Mouse (Mus musculus): ENCODE data around the gene Sstr3. TPM values are rescaled to one million over a fixed set of nuclear protein-coding genes. Genes with fewer than 3 reads are reported as not detected.

Gene Sstr3
- polyA plus RNA-seq, 1 experiment from 2014 or later, result 0.12 TPM

DNA sequence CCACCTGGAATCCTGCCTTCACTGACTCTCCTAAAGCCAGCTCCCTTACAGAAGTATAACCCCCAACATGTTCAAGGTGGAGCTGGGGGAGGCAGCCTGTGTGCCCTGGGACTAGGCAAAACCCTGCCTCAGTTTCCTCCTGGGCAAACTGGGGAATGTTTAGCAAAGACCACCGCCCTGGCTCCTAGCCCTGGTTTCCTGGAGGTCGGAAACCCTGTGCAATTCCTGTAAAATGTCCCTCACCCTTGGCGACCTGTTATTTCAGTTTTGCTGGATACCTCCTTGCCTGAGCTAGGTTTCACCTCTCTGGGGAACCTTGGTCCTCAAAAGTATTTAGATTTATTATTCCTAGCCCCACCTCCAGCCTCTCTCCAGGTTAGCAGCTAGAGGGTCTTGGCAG lies 14.3 kb downstream of the Sstr3 start:
- Histone ChIP-seq H3K4me3 (ENCODE audit: low read depth, low read length) (no peak overlapping the region), H3K27ac (ENCODE audit: low read length) (peak overlapping the region; percentile 91; the same call in 1 of the 2 replicates), H3K4me2 (replicated peaks; ENCODE audit: low read depth, low read length) (peak overlapping the region; percentile 79; the same call in 1 of the 2 replicates), H3K27me3 (ENCODE audit: control insufficient read depth, insufficient read depth, low read length) (no peaks in the 10 kb centered on the region), H3K36me3 (ENCODE audit: control insufficient read depth, insufficient read depth, low read length) (no peaks in the 10 kb centered on the region), H3K4me1 (ENCODE audit: control insufficient read depth, insufficient read depth, low read length) (peaks cover 27% of the 10 kb centered on the region), H3K9ac (replicated peaks; ENCODE audit: low read depth, low read length) (no peak overlapping the region), H3K9me3 (ENCODE audit: control insufficient read depth, low read depth, low read length) (no peaks in the 10 kb centered on the region)
- no peak for ATAC-seq (ENCODE audit: insufficient number of reproducible peaks, insufficient read depth, low FRiP score, low read depth)
- WGBS, result 75% methylated on average over 3 of the region's 3 CpGs

- no peaks in the 10 kb centered on the region for H3K9me3 ChIP-seq (ENCODE audit: control insufficient read depth, low read depth, low read length)
- no peaks in the 10 kb centered on the region for H3K36me3 ChIP-seq (ENCODE audit: control insufficient read depth, insufficient read depth, low read length)
- peak; percentile 61 for ATAC-seq (ENCODE audit: insufficient number of reproducible peaks, insufficient read depth, low FRiP score, low read depth)
- H3K4me1 ChIP-seq (ENCODE audit: control insufficient read depth, insufficient read depth, low read length), result peaks cover 27% of the 10 kb centered on the region
- WGBS, result 2% methylated on average over 15 of the region's 15 CpGs
- no peaks in the 10 kb centered on the region for H3K27me3 ChIP-seq (ENCODE audit: control insufficient read depth, insufficient read depth, low read length)
- H3K4me3 ChIP-seq (ENCODE audit: low read depth, low read length), result peak overlapping the region; percentile 39
- H3K27ac ChIP-seq (ENCODE audit: low read length), result peak overlapping the region; percentile 91
- H3K9ac ChIP-seq (replicated peaks; ENCODE audit: low read depth, low read length), result peak overlapping the region; percentile 50
- peak overlapping the region; percentile 79 for H3K4me2 ChIP-seq (replicated peaks; ENCODE audit: low read depth, low read length)
Measured at GRCm38 (mm10) chr15:78529428-78529990, 15.0 kb downstream of the Sstr3 start.

DNA sequence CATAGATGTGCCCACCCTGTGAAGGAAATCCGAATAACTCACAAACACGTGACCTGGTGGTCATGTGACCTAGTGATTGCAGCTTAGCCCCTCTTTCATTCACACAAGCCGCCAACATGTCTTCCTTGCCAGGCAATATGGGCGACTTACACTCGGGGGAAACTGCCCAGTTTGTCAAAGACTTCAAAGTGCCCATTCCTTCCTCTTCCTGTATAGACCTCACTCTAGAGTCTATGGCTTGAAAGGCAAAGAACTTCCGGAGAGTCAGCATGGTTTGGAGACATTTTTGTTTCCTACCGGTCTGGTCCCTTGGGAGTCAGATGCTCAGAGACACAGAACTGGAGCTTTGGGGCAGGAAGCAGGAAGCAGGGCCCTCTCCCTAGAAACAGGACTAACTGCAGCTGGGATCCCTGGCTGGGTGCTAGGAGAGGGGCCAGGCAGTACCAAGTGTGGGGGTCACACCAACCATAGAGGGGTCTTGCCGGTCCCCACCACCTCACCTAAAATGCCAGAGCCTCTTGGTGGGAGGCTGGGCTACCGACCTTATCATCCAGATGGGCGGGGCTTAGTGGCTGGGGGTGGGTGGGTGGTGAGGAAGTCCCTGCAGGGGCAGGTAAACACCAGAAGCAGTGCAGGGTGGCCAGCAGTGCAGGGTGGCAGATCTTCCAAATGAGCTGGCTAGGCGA lies 15.6 kb downstream of the Sstr3 start:
- peak overlapping the region; percentile 39 for H3K4me3 ChIP-seq (ENCODE audit: low read depth, low read length)
- no peaks in the 10 kb centered on the region for H3K27me3 ChIP-seq (ENCODE audit: control insufficient read depth, insufficient read depth, low read length)
- ATAC-seq (ENCODE audit: insufficient number of reproducible peaks, insufficient read depth, low FRiP score, low read depth), result peak; percentile 11; the same call in 1 of the 2 replicates
- no peaks in the 10 kb centered on the region for H3K9me3 ChIP-seq (ENCODE audit: control insufficient read depth, low read depth, low read length)
- peaks cover 27% of the 10 kb centered on the region for H3K4me1 ChIP-seq (ENCODE audit: control insufficient read depth, insufficient read depth, low read length)
- H3K36me3 ChIP-seq (ENCODE audit: control insufficient read depth, insufficient read depth, low read length), result no peaks in the 10 kb centered on the region
- H3K4me2 ChIP-seq (replicated peaks; ENCODE audit: low read depth, low read length), result peak overlapping the region; percentile 79
- peak overlapping the region; percentile 91 for H3K27ac ChIP-seq (ENCODE audit: low read length)
- WGBS, result 30% methylated on average over 11 of the region's 11 CpGs
- H3K9ac ChIP-seq (replicated peaks; ENCODE audit: low read depth, low read length), result peak overlapping the region; percentile 50

GRCm38 (mm10) chr15:78527973-78528372 lies 16.5 kb downstream of the Sstr3 start:
- Histone ChIP-seq H3K4me2 (replicated peaks; ENCODE audit: low read depth, low read length) (no peak overlapping the region; the same call in 1 of the 2 replicates), H3K27me3 (ENCODE audit: control insufficient read depth, insufficient read depth, low read length) (no peaks in the 10 kb centered on the region), H3K27ac (ENCODE audit: low read length) (no peak overlapping the region), H3K9me3 (ENCODE audit: control insufficient read depth, low read depth, low read length) (no peaks in the 10 kb centered on the region), H3K9ac (replicated peaks; ENCODE audit: low read depth, low read length) (no peak overlapping the region), H3K4me1 (ENCODE audit: control insufficient read depth, insufficient read depth, low read length) (peaks cover 27% of the 10 kb centered on the region), H3K4me3 (ENCODE audit: low read depth, low read length) (no peak overlapping the region), H3K36me3 (ENCODE audit: control insufficient read depth, insufficient read depth, low read length) (no peaks in the 10 kb centered on the region)
- ATAC-seq (ENCODE audit: insufficient number of reproducible peaks, insufficient read depth, low FRiP score, low read depth), result no peak
- 75% methylated on average over 7 of the region's 7 CpGs for WGBS

GRCm38 (mm10) chr15:78524163-78524562 lies 20.3 kb downstream of the Sstr3 start:
- H3K9ac ChIP-seq (replicated peaks; ENCODE audit: low read depth, low read length), result no peak overlapping the region
- no peak overlapping the region for H3K27ac ChIP-seq (ENCODE audit: low read length)
- ATAC-seq (ENCODE audit: insufficient number of reproducible peaks, insufficient read depth, low FRiP score, low read depth), result no peak
- H3K4me1 ChIP-seq (ENCODE audit: control insufficient read depth, insufficient read depth, low read length), result peaks cover 10% of the 10 kb centered on the region; the same call in 1 of the 2 replicates
- no peaks in the 10 kb centered on the region for H3K9me3 ChIP-seq (ENCODE audit: control insufficient read depth, low read depth, low read length)
- no peak overlapping the region for H3K4me2 ChIP-seq (replicated peaks; ENCODE audit: low read depth, low read length)
- 81% methylated on average over 5 of the region's 5 CpGs for WGBS
- H3K4me3 ChIP-seq (ENCODE audit: low read depth, low read length), result no peak overlapping the region
- no peaks in the 10 kb centered on the region for H3K36me3 ChIP-seq (ENCODE audit: control insufficient read depth, insufficient read depth, low read length)
- no peaks in the 10 kb centered on the region for H3K27me3 ChIP-seq (ENCODE audit: control insufficient read depth, insufficient read depth, low read length)

DNA sequence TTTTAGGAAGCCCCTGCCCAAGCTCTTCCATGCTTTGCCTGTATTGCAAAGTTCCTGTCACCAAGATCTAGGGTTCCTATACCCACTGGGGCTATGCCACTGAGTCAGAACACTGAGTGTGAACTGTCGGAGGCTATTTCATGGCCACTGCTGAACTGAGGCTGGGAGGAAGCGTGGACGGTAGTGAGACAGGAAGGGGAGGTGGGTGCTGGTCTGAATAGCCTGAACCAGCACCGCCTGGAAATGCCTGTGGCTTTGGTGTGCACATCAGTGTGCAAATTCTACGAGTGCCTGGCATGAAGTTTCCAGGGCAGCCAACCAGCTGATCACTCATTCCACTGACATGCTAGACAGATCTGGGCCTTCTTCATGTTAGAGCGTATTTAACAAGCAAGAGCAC lies 22.6 kb downstream of the Sstr3 start:
- H3K4me2 ChIP-seq (replicated peaks; ENCODE audit: low read depth, low read length), result no peak overlapping the region
- H3K27ac ChIP-seq (ENCODE audit: low read length), result no peak overlapping the region
- H3K4me3 ChIP-seq (ENCODE audit: low read depth, low read length), result no peak overlapping the region
- H3K9ac ChIP-seq (replicated peaks; ENCODE audit: low read depth, low read length), result no peak overlapping the region
- no peaks in the 10 kb centered on the region for H3K9me3 ChIP-seq (ENCODE audit: control insufficient read depth, low read depth, low read length)
- H3K4me1 ChIP-seq (ENCODE audit: control insufficient read depth, insufficient read depth, low read length), result no peaks in the 10 kb centered on the region
- whole genome bisulfite sequencing, result 78% methylated on average over 6 of the region's 6 CpGs
- ATAC-seq (ENCODE audit: insufficient number of reproducible peaks, insufficient read depth, low FRiP score, low read depth), result no peak
- H3K27me3 ChIP-seq (ENCODE audit: control insufficient read depth, insufficient read depth, low read length), result no peaks in the 10 kb centered on the region
- no peaks in the 10 kb centered on the region for H3K36me3 ChIP-seq (ENCODE audit: control insufficient read depth, insufficient read depth, low read length)

GRCm38 (mm10) chr15:78521331-78521730 lies 23.2 kb downstream of the Sstr3 start:
- Histone ChIP-seq H3K4me1 (ENCODE audit: control insufficient read depth, insufficient read depth, low read length) (no peaks in the 10 kb centered on the region), H3K9me3 (ENCODE audit: control insufficient read depth, low read depth, low read length) (no peaks in the 10 kb centered on the region), H3K36me3 (ENCODE audit: control insufficient read depth, insufficient read depth, low read length) (no peaks in the 10 kb centered on the region), H3K9ac (replicated peaks; ENCODE audit: low read depth, low read length) (no peak overlapping the region), H3K27ac (ENCODE audit: low read length) (no peak overlapping the region), H3K27me3 (ENCODE audit: control insufficient read depth, insufficient read depth, low read length) (no peaks in the 10 kb centered on the region), H3K4me2 (replicated peaks; ENCODE audit: low read depth, low read length) (no peak overlapping the region), H3K4me3 (ENCODE audit: low read depth, low read length) (no peak overlapping the region)
- WGBS, result 57% methylated on average over 8 of the region's 8 CpGs
- ATAC-seq (ENCODE audit: insufficient number of reproducible peaks, insufficient read depth, low FRiP score, low read depth), result no peak

DNA sequence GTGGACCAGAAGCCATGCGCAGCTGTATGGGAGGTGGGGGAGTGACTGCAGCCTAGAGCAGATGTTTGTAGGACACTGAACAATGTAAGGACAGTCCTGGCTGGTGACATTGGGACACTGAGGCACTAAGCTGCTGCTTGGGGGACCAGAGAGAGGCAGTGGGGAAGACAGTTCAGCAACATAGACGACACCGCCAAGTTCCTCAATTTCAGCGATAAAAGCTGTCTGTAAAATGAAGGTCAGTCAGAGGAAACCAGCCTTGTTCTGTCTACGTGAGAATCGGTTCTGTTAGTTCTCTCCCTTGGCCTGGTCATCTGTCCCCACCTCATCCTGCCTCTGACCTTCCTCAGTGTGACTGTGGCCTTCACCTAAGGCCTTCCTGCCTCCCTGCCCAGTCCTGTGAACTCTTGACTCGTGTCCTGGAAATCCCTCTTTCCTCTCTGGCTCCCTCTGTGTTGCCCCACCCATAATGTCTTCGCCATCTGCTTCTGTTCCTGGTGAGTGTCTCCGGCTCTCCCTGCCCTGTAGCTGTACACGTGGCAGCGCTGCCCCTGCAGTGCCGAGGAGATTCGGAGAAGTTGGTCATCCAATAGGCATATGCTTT lies 24.3 kb downstream of the Sstr3 start:
- no peak overlapping the region for H3K9ac ChIP-seq (replicated peaks; ENCODE audit: low read depth, low read length)
- WGBS, result 67% methylated on average over 13 of the region's 13 CpGs
- ATAC-seq (ENCODE audit: insufficient number of reproducible peaks, insufficient read depth, low FRiP score, low read depth), result no peak
- H3K4me3 ChIP-seq (ENCODE audit: low read depth, low read length), result no peak overlapping the region
- H3K4me2 ChIP-seq (replicated peaks; ENCODE audit: low read depth, low read length), result no peak overlapping the region
- H3K4me1 ChIP-seq (ENCODE audit: control insufficient read depth, insufficient read depth, low read length), result no peaks in the 10 kb centered on the region
- no peaks in the 10 kb centered on the region for H3K36me3 ChIP-seq (ENCODE audit: control insufficient read depth, insufficient read depth, low read length)
- H3K9me3 ChIP-seq (ENCODE audit: control insufficient read depth, low read depth, low read length), result no peaks in the 10 kb centered on the region
- no peaks in the 10 kb centered on the region for H3K27me3 ChIP-seq (ENCODE audit: control insufficient read depth, insufficient read depth, low read length)
- H3K27ac ChIP-seq (ENCODE audit: low read length), result no peak overlapping the region

Measured in stomach, embryonic 14.5 days (tissue).